Mouse (Mus musculus) brain, embryonic 14.5 days (tissue): ENCODE data around the gene Ovol2. TPM values are rescaled to one million over a fixed set of nuclear protein-coding genes. Genes with fewer than 3 reads are reported as not detected.
A peak's percentile ranks its signal among the peaks of the same experiment; 100 is the strongest.

Experiments used
- DNase-seq: peaks from one replicate; pipeline ENCODE4 v3.0.0-alpha.2; 2011; ENCODE audit warnings: low read depth
- CTCF ChIP-seq: fragments of 200-500 bp; IDR thresholded peaks from 2 replicates; pipeline ENCODE4 v1.5.1; 2012; ENCODE audit warnings: inconsistent platforms, mild to moderate bottlenecking, moderate library complexity, borderline replicate concordance; ENCODE audit not compliant: insufficient read depth, insufficient read length; ENCODE audit errors: extremely low read depth
- POLR2A ChIP-seq: fragments of 200-500 bp; IDR thresholded peaks from 2 replicates; pipeline ENCODE4 v1.6.1; 2012; ENCODE audit warnings: mild to moderate bottlenecking, inconsistent platforms, borderline replicate concordance; ENCODE audit not compliant: poor library complexity, insufficient read depth, insufficient read length, severe bottlenecking; ENCODE audit errors: extremely low read depth
- polyA plus RNA-seq: library from polyadenylated mRNA; depleted of rRNA; stranded (reverse); fragments of >200 nt; gene quantifications from 2 replicates; pipeline ENCODE4 v1.2.3, GENCODE M21; 2012

The Ovol2 gene
- polyA plus RNA-seq, 1 experiment = 0.34 TPM

GRCm38 (mm10) chr2:144276885-144277284, 55.1 kb downstream of the Ovol2 start:
- no peak for DNase-seq

GRCm38 (mm10) chr2:144274741-144275140, 57.2 kb downstream of the Ovol2 start:
- no peak for TF ChIP-seq POLR2A
- TF ChIP-seq CTCF = no peak
- DNase-seq = no peak

More at GRCm38 (mm10) chr2:144276885-144277284, 55.1 kb downstream of the Ovol2 start:
- no peak for TF ChIP-seq CTCF
- TF ChIP-seq POLR2A = no peak

- no peak for DNase-seq
- TF ChIP-seq CTCF (no peak), POLR2A (no peak)
These were observed 59.9 kb downstream of the Ovol2 start for GRCm38 (mm10) chr2:144272088-144272487.

GRCm38 (mm10) chr2:144270507-144271420, 61.2 kb downstream of the Ovol2 start, which contains the start of the genes Mgme1 and Snx5:
Mgme1 (plus strand) TSS chr2:144270663.
Snx5 (minus strand) TSS chr2:144270906.
- peak; percentile 83 for TF ChIP-seq POLR2A
- no peak for TF ChIP-seq CTCF
- DNase-seq = peak; percentile 98

DNA sequence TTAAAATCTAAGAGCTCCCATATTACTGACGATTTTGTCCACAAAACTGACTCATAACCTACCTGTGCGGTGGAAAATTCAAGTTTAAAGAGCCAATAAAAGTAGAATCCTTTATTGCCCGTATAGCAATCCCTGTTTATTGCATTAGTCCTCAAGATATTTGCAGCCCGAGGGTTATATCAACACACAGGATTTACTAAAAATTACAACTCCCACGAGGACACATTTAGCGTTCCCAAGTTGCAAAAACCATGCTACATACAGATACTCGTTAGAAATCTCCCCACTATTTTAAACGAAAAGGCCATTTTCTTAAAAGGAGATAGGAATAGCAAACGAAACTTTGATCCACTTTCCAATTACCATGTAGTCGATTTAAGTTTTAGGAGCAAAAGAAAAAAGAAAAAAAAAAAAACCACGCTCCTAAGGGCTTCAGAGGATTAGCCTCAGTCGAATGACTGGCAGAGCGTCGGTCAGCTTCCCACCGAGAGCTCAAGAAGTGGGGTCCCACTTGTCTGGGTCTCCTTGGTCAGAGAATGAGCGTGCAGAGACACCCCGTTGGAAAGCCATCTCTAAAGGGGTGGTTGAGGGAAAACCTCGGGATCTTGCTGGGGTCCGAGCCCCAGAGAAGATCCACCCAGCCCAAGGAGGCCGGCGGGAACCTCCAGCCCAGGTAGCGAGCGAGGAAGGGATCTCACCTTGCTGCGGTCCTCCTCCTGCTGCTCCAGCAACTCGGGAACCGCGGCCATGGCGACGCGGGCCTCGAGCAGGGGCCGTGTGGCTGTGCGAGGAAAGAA, 62.1 kb downstream of the Ovol2 start:
- TF ChIP-seq POLR2A (no peak), CTCF (no peak)
- peak; percentile 62 for DNase-seq

DNA sequence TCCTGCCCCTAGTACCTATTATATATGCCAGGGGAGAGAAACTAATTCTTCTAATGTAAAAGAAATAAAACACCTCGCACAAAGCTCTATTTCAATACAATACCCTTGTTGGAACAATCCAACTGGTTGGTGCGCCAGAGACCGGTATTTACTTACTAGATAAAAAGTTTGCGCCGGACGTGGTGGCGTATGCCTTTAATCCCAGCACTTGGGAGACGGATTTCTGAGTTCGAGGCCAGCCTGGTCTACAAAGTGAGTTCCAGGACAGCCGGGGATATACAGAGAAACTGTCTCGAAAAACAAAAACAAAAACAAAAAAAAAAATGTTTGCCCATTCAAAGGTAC, 62.7 kb downstream of the Ovol2 start:
- no peak for DNase-seq
- TF ChIP-seq CTCF (no peak), POLR2A (no peak)

DNA sequence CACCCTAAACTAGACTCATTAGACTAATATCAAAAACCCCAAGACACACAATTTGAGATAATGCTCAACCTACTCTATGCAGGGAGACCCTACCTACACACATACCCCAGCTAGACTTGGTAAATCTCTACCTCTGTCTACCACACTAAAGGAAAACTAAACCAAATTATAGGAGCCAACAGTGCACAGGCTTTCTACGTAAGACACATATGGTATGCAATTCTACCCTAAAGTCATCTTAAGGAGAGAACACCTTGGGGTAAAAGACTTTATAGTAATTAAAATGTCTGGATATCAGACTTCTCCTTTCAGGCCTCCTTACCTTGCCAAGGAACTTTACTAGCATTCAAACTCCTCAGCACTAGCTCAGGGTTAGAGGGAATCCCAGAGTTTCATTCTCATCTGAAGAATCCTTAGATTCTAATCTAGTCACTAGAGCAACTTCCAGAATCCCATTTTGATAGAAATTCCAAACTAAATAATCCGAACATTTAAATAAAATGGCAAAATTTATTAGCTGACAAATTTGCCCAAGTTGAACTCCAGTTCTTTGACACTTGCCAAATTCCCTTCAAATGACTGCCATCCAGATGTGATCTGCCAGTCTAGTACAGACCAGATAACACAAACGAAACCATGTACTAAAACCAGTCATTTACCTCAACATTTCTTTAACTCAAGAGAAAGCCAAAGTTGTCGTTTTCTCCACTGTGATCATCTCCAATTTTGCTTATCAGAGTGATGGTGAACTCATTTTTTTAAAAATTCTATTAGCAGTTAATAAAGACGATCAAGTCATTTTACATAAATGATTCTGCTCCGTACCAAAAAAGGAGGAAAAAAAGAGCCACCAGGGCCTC, 63.3 kb downstream of the Ovol2 start:
- TF ChIP-seq POLR2A = no peak
- TF ChIP-seq CTCF = no peak

DNA sequence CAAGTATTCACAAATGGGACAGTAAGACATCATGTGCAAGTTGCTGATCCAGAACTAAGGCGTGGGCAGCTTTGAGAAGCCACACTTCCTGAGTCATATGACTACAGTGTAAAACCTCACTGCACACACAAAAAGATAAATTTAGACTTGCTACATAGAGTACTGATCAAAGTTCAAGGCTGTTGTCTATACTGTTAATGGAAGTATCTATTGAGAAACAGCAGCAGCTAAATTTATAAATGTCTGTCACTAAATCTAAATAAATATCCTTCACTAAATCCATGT, 64.3 kb downstream of the Ovol2 start:
- DNase-seq = no peak
- TF ChIP-seq CTCF (no peak), POLR2A (no peak)

More for the DNA sequence above, 63.3 kb downstream of the Ovol2 start:
- DNase-seq = no peak

GRCm38 (mm10) chr2:144267004-144267730, 64.8 kb downstream of the Ovol2 start:
- no peak for TF ChIP-seq CTCF
- TF ChIP-seq POLR2A = no peak
- no peak for DNase-seq

- TF ChIP-seq CTCF (no peak), POLR2A (no peak)
- DNase-seq = no peak
These were observed 65.8 kb downstream of the Ovol2 start for GRCm38 (mm10) chr2:144265916-144266683.

GRCm38 (mm10) chr2:144265120-144265488, 66.8 kb downstream of the Ovol2 start:
- no peak for DNase-seq
- TF ChIP-seq POLR2A (no peak), CTCF (no peak)
